Mouse (Mus musculus) liver, adult 2 months (tissue): ENCODE measurements around the gene Fgfr2.

Experiments
- CTCF ChIP-seq: fragments of 200-500 bp; IDR thresholded peaks from 2 replicates; pipeline ENCODE4 v1.5.1; 2011; ENCODE audit warnings: low read depth, low read length, control low read depth
- POLR2A ChIP-seq: fragments of 200-500 bp; IDR thresholded peaks from 2 replicates; pipeline ENCODE4 v1.6.1; 2011; ENCODE audit warnings: low read length, control low read depth; ENCODE audit not compliant: insufficient read depth; ENCODE audit errors: extremely low read depth

DNA sequence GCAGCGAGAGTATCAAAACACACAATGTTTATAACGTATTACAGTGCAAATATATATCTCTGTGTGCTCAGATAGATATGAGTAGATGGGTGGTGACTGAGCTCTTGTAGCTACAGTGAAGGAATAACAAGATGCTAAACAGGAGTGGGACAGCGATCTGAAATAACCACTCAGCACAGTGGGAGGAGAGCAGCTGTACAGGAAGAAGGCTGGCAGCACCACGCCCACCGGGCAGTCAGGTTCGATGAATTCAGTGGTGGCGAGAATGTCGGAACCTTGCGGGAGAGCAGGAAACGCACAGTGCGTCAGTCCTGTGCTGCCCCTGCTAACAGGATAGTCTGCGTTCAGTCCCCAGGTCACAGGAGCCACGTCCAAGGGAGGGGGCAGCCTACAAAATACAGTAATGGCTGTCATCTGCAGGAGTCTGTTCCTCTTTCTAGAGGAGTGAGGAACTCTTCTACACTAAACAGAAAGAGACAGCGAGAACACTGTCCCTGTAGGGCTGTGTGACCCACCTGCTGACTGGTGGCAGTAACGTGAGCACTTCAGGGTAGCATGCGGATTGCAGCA lies 2219.6 kb downstream of the Fgfr2 start:
- no peak for TF ChIP-seq POLR2A
- no peak for TF ChIP-seq CTCF
